Mouse (Mus musculus) E14TG2a.4 (cell line): ENCODE results near the gene Dvl2.
A peak's percentile ranks its signal among the peaks of the same experiment; 100 is the strongest.

Experiments
- H3K27me3 ChIP-seq: 2 replicates; pipeline ENCODE4 v1.6.1; 2014; ENCODE audit warnings: low read length, control low read depth; ENCODE audit not compliant: insufficient read depth
- H3K36me3 ChIP-seq: 2 replicates; pipeline ENCODE4 v1.6.1; 2014; ENCODE audit warnings: low read length, control low read depth; ENCODE audit not compliant: insufficient read depth
- H3K4me1 ChIP-seq: replicated peaks from 2 replicates; pipeline ENCODE4 v1.6.1; 2014; ENCODE audit warnings: low read depth, low read length, control low read depth
- H3K4me3 ChIP-seq: replicated peaks from 2 replicates; pipeline ENCODE4 v1.5.1; 2014; ENCODE audit warnings: mild to moderate bottlenecking, low read length
- H3K9me3 ChIP-seq: 2 replicates; pipeline ENCODE4 v1.6.1; 2014; ENCODE audit warnings: low read length, control low read depth
- CTCF ChIP-seq: conservative IDR thresholded peaks from 2 replicates; pipeline ENCODE4 v1.5.1; 2014; ENCODE audit warnings: low read length
- NANOG ChIP-seq: IDR thresholded peaks from 2 replicates; pipeline ENCODE4 v1.6.1; 2014; ENCODE audit warnings: borderline replicate concordance, low read length, mixed read lengths
- POU5F1 ChIP-seq: IDR thresholded peaks from 2 replicates; pipeline ENCODE4 v1.6.1; 2014; ENCODE audit warnings: low read length, borderline replicate concordance

Gene Dvl2

DNA sequence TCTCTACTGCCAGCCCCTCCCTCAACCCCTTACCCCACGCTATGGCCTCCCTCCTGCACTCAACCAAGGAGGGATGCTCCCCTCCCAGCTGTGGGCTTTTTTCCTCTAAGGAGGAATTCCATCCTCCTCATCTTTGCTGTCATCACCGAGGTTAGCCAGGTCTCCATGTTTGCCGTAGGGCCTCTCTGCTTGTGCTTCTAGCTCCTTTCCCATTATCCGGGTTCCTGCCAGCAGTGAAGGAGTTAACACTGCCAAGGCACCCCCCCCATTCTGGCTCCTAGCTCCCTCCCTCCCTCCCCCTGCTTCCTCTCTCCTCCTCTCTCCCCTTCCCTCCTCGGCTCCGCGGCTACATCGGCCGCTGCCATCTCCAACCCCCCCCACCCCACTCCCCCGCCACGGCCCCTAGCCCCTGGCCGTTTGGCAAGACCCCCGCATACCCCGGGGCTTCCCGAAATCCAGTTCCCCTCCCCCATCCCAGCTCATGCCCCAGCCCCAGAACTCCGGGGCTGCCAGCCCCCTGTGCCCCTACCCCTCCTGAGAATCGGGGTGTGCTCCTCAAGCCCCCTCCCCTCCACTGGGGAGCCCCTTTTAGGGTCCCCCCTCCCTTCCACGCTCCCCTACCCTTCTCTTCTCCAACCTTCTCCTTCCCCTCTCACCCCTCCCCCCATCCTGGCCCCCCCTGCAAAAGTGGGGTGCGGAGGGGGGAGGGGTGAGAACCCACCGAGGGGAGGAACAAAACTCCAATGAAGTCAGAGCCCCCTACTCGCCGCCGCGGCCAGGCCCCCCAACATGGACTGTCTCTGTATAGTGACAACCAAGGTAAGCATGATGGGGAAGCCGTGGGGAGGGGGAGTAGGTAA lies 18.0 kb downstream of the Dvl2 start:
- Histone ChIP-seq H3K36me3 (peaks cover 11% of the 10 kb centered on the region), H3K4me1 (peaks cover 59% of the 10 kb centered on the region), H3K4me3 (peak overlapping the region; percentile 65), H3K27me3 (peaks cover 19% of the 10 kb centered on the region), H3K9me3 (no peaks in the 10 kb centered on the region)
- TF ChIP-seq POU5F1 (no peak), CTCF (no peak), NANOG (no peak)

DNA sequence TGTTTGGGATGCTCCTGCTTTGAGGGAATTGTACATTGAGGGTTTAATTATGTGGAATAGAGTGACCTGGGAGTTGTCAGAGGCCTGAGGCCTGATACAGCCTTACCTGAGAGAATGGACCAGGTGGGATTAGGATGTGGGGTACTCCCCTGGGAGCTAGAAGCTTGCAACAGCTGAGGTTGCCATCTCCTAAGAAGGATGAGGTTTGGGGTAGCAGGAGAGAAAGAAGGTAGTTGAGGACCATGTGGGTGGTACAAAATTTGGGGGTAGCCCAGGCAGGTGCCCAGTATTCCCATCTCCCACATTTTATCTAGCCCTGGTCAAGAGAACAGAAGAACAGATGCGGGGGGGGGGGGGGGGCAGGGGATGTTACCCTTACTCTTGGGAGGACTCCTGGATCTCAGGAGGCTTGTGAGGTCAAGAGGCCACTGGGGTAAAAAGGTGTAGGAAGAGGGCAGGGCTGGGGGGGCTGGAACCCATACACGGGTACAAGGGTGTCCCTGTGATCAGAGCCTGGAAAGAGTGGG lies 19.2 kb downstream of the Dvl2 start:
- H3K27me3 ChIP-seq, result peaks cover 29% of the 10 kb centered on the region
- no peak overlapping the region for H3K4me3 ChIP-seq
- H3K36me3 ChIP-seq, result no peaks in the 10 kb centered on the region
- no peaks in the 10 kb centered on the region for H3K9me3 ChIP-seq
- TF ChIP-seq POU5F1 (no peak), CTCF (no peak), NANOG (no peak)
- peaks cover 57% of the 10 kb centered on the region for H3K4me1 ChIP-seq

DNA sequence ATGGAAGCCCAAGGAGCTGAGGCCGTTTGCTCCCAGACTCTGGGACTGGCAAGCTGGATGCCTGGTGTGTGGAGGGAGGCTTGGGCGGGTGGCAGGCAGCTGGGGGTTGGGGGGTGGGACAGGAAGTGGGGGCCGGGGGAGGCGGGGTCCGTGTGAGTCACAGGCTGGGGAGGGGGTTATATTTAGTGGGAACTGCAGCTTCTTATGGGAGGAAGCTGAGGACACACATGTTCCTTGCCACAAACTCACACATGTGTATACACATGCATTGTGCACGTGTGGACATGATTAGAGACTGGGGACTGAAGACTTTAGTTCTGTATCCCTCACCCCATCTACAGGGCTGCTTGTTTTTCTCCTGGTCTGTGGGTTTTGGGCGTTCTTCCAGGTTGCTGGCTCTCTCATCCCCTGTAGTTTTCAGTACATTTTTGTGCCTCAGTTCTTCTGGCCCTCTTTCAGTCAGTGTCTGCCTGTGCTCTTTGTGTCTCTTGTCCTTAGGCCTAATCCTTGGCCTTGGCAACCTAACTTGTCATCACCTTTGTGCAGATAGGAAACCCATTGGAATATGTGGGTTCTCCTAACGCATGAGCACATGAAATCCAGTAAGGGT lies 19.7 kb downstream of the Dvl2 start:
- H3K27me3 ChIP-seq, result peaks cover 34% of the 10 kb centered on the region

DNA sequence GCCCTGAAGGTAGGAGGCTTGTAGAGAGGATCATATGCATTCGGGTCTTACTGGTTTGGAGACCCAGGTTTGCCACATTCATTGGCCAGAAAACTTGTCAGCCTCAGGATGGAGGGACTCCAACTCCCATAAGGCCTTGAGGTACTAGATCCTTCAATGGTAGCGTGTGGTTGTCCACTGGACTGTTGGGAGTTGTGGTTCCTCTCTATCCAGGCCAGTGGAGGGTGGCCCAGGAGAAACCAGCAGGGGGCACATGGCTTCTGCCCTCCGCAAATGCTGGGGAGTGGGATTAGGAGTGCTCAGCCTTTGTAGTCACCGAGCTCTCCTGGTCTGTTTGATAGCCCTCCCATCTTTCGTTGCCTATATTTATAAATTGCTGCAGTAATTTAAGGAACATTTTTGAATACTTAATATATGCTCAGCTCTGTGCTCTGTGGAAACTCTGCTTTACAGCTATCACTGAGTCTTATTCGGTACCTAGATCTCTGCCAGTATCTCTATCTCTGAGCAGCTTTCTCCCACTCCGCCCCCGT lies 20.4 kb downstream of the Dvl2 start:
- H3K4me3 ChIP-seq, result peak overlapping the region; percentile 89
- peaks cover 41% of the 10 kb centered on the region for H3K27me3 ChIP-seq
- H3K4me1 ChIP-seq, result peaks cover 51% of the 10 kb centered on the region
- no peaks in the 10 kb centered on the region for H3K36me3 ChIP-seq
- no peak for TF ChIP-seq CTCF
- TF ChIP-seq POU5F1, result no peak
- no peak for TF ChIP-seq NANOG
- no peaks in the 10 kb centered on the region for H3K9me3 ChIP-seq

More for the DNA sequence above, 19.7 kb downstream of the Dvl2 start:
- TF ChIP-seq NANOG, result no peak
- TF ChIP-seq POU5F1, result no peak
- no peak for TF ChIP-seq CTCF
- peaks cover 51% of the 10 kb centered on the region for H3K4me1 ChIP-seq
- H3K4me3 ChIP-seq, result peak overlapping the region; percentile 89; the same call in 1 of the 2 replicates
- no peaks in the 10 kb centered on the region for H3K36me3 ChIP-seq
- no peaks in the 10 kb centered on the region for H3K9me3 ChIP-seq

DNA sequence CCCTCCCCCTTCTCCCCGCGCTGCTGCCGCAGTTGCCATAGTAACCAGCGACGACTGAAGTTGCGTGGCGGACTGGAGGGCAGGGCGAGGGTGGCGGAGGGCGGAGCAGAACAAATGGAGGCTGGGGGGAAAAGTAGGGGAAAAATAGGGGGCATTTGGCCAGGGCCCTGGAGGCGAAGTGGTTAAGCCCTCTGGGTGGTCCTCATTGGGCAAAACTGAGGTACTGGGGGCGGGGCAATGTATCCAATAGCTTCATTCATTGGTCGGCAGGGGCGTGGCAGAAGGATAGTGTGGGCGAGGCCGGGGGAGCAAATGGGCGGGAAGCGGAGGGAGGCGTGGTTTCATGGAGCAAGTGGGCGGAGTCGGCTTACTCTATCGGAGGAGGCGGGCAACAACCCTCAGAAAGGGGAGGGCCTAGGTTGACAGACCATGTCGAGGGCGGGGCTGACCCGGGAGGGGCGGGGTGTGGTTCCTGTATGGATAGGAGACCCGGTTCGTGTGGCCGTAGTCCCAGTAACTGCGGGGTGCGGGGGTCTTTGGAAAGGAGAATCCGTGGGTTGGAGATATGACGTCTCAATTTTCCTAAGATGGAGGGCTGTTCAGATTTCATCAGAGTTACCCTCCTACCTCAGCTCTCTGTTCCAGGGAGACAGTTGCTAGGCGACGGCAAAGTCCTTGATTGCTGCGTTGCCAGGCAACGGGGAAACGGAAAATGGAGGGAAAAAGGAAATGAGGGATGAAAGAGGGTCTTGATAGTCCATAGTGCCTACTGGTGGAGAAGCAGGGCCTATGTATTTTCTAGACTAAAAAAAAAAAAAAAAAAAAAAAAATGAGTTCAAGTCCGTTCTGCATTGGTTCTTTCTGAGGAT lies 21.1 kb downstream of the Dvl2 start:
- TF ChIP-seq NANOG (peak; percentile 29; the same call in 1 of the 2 replicates), POU5F1 (no peak)
- Histone ChIP-seq H3K27me3 (peaks cover 47% of the 10 kb centered on the region), H3K4me3 (peak overlapping the region; percentile 89), H3K36me3 (no peaks in the 10 kb centered on the region), H3K9me3 (no peaks in the 10 kb centered on the region), H3K4me1 (peaks cover 58% of the 10 kb centered on the region)

DNA sequence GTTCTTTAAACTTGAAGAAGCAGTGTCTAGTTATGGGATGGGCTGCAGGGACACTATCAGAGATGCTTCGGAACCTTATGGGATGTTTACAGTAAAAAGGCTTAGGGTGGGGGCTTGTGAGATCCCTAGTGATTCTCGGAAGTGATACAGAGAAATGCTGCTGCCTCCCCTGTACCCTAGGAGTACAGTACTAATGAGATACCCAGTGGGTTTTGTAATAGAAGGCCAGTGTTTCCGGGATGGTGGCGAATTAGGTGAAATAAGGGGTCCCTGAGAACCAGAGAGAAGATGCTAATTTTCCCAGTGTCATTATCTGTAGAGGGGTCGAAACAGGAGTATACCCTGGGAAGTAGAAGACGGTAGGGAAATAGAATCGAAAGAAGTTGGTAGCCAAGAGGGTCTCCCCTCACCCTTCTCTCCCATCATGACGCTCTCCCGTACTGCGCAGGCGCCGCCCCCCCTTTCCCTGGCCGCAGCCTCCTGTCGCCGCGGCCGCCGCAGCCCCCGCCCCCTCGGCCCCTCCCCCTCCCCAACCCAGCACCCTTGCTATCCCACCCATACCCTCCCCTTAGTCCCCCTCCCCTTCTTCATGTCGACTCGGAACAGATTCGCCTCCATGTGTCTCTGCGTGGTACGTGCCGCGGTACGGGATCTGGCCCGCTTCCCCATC lies 23.2 kb downstream of the Dvl2 start:
- Histone ChIP-seq H3K36me3 (no peaks in the 10 kb centered on the region), H3K27me3 (peaks cover 51% of the 10 kb centered on the region), H3K9me3 (no peaks in the 10 kb centered on the region), H3K4me1 (peaks cover 67% of the 10 kb centered on the region), H3K4me3 (no peak overlapping the region)
- TF ChIP-seq POU5F1 (no peak), NANOG (no peak), CTCF (no peak)

DNA sequence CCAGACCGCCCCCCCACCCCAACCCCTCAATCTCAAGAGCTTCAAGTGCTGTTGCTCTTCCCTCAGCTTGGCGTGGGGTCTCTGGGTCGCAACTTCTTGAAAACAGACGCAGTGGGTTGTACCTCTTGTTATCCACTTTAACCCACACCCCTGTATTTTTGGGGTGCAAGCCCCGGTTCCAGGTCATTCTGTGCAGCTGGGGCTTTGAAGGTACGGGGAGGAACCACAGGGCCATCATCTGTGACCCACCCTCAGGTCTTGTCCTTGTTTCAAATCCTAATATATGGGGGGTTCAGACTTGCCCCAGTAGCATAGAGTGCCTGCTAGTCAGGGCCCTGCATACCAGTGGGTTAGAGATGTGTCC lies 23.7 kb downstream of the Dvl2 start:
- Histone ChIP-seq H3K9me3 (no peaks in the 10 kb centered on the region), H3K4me1 (peaks cover 67% of the 10 kb centered on the region), H3K27me3 (peaks cover 51% of the 10 kb centered on the region), H3K36me3 (no peaks in the 10 kb centered on the region), H3K4me3 (no peak overlapping the region)
- TF ChIP-seq POU5F1, result no peak
- TF ChIP-seq CTCF, result no peak
- TF ChIP-seq NANOG, result no peak
